Mouse (Mus musculus): ENCODE measurements at regions not wholly inside any gene's neighbourhood (a gene's known extent, or its start where the extent isn't known, plus 50 kb on each side); places are given as distances from the start of the nearest gene placed in this dataset.

DNA sequence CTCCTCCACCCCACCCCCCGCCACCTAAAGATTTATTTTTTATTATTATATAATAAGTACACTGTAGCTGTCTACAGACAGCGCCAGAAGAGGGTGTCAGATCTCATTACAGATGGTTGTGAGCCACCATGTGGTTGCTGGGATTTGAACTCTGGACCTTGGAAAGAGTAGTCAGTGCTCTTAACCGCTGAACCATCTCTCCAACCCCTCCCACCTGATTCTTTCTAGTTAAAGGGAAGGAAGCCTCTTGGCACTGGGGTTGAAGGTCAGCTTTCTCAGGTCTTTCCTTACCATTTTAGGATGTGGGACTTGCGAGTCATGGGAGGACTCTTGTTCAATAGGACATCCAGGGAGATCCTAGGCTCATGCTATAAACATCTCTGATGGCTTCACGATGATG is 54.7 kb downstream of the Hes1 start:
- no peak overlapping the region for H3K27ac ChIP-seq (ENCODE audit: control insufficient read depth, insufficient read depth, low read depth, low read length, poor library complexity)
- H3K4me3 ChIP-seq (replicated peaks; ENCODE audit: control insufficient read depth, low read depth, low read length) = no peak overlapping the region
- peaks cover 2% of the 10 kb centered on the region; the same call in 1 of the 2 replicates for H3K4me1 ChIP-seq (ENCODE audit: control insufficient read depth, insufficient read depth, low read length)
- TF ChIP-seq CTCF (IDR thresholded peaks at IDR 0.05; ENCODE audit: control insufficient read depth, insufficient read depth, low read length) (no peak), POLR2A (IDR thresholded peaks at IDR 0.05; ENCODE audit: borderline replicate concordance, control insufficient read depth, low read depth, low read length) (no peak)
- 82% methylated on average over 5 of the region's 5 CpGs for WGBS

DNA sequence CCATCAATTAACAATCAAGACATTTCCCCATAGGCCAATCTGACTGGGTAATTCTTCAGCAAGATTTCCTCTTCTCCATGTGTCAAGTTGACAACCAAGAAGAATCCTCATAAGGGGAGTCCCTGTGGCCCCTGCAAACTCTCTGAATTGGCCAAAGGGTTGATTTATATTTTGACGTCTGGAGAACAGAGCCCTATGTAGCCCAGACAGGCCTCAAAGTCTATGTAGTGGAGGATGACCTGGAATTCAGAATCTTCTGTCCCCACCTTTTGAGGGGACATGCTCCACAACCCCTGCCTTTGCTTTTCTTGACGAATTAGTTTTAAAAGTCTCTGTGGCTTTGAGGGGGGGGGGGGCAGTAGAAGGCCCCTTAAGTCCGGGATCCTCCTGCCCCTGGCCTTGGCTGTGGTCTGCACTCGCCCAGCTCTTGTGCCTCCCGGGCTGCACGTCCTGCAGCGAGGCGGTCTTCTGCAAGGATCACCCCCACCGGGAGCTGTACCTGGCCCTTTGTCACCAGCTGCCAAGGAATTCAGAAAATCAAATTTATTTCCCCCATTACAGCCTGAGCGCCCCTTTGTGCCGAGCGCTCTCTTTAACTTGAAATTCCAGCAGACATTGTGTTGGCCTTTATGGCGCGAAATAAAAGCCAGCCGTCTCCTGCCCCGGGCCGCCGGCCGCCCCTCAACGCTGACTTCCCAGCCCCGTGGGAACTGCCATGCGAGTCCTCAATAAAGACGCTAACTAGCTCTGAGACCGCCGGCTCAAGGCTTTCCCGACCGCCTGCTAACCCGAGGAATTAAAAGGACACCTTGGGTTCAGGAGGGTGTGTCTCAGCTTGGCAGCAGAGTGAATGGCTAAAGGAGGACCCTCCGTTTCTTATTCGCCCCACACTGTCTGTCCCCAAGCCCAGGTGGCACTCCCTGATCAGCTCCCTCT is 56.4 kb downstream of the Hes1 start:
- Histone ChIP-seq H3K4me1 (ENCODE audit: control insufficient read depth, insufficient read depth, low read length) (peaks cover under 1% of the 10 kb centered on the region; the same call in 1 of the 2 replicates), H3K27ac (ENCODE audit: control insufficient read depth, insufficient read depth, low read depth, low read length, poor library complexity) (no peak overlapping the region), H3K4me3 (replicated peaks; ENCODE audit: control insufficient read depth, low read depth, low read length) (no peak overlapping the region)
- TF ChIP-seq CTCF (IDR thresholded peaks at IDR 0.05; ENCODE audit: control insufficient read depth, insufficient read depth, low read length) (no peak), POLR2A (IDR thresholded peaks at IDR 0.05; ENCODE audit: borderline replicate concordance, control insufficient read depth, low read depth, low read length) (no peak)
- 77% methylated on average over 30 of the region's 30 CpGs for WGBS

- WGBS = 89% methylated on average over 6 of the region's 6 CpGs
- no peak overlapping the region for H3K4me3 ChIP-seq (replicated peaks; ENCODE audit: control insufficient read depth, low read depth, low read length)
- TF ChIP-seq CTCF (IDR thresholded peaks at IDR 0.05; ENCODE audit: control insufficient read depth, insufficient read depth, low read length) = no peak
- no peak for TF ChIP-seq POLR2A (IDR thresholded peaks at IDR 0.05; ENCODE audit: borderline replicate concordance, control insufficient read depth, low read depth, low read length)
- H3K4me1 ChIP-seq (ENCODE audit: control insufficient read depth, insufficient read depth, low read length) = no peaks in the 10 kb centered on the region
- H3K27ac ChIP-seq (ENCODE audit: control insufficient read depth, insufficient read depth, low read depth, low read length, poor library complexity) = no peak overlapping the region
Measured at GRCm38 (mm10) chr16:30121596-30121995, 57.4 kb downstream of the Hes1 start.

DNA sequence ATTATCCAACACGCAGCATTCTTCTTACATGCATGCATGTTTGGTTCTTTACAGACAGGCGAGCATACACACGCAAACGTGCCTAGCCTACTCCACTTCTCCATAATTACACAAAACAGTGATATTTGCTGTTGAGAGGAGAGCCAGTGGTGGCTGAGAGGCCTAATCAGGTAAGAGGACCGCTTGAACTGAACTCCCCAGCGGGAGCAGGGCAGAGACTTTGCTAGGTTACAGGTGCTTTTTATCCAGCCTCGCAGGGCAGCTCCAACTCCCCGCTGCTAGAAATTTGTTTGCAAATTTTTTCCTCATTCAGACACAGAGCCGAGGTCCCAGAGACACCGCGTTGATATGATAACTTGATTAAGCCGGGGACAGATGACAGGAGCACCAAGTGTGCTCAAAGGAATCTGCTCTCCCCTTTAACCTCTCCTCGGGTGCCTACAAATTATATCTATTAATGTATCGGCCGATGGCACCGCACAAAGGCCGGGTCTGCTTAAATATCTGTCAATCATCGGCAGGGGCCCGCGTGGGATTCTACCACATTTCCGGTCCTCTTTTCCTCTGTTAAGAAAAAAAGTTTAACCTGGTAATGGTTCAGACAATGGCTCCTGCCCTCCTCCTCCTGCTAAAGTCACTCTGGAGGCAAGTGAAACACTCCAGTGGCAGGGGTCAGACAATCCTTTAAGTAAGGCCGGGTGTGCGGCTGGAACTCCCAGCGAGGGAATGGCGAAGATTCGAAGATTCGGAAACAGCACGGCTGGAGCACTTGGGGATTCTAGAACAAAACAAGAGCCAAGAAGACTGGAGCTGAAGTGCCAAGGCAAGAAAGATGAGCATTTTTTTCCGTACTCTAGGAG is 58.3 kb downstream of the Hes1 start:
- TF ChIP-seq CTCF (IDR thresholded peaks at IDR 0.05; ENCODE audit: control insufficient read depth, insufficient read depth, low read length) (no peak), POLR2A (IDR thresholded peaks at IDR 0.05; ENCODE audit: borderline replicate concordance, control insufficient read depth, low read depth, low read length) (no peak)
- 66% methylated on average over 29 of the region's 29 CpGs for WGBS
- no peak overlapping the region for H3K4me3 ChIP-seq (replicated peaks; ENCODE audit: control insufficient read depth, low read depth, low read length)
- no peak overlapping the region for H3K27ac ChIP-seq (ENCODE audit: control insufficient read depth, insufficient read depth, low read depth, low read length, poor library complexity)
- H3K4me1 ChIP-seq (ENCODE audit: control insufficient read depth, insufficient read depth, low read length) = no peaks in the 10 kb centered on the region

GRCm38 (mm10) chr16:30127015-30127414 is 62.8 kb downstream of the Hes1 start:
- H3K4me1 ChIP-seq (ENCODE audit: control insufficient read depth, insufficient read depth, low read length) = peaks cover 2% of the 10 kb centered on the region; the same call in 1 of the 2 replicates
- no peak overlapping the region for H3K27ac ChIP-seq (ENCODE audit: control insufficient read depth, insufficient read depth, low read depth, low read length, poor library complexity)
- 86% methylated on average over 10 of the region's 10 CpGs for WGBS
- TF ChIP-seq CTCF (IDR thresholded peaks at IDR 0.05; ENCODE audit: control insufficient read depth, insufficient read depth, low read length) (no peak), POLR2A (IDR thresholded peaks at IDR 0.05; ENCODE audit: borderline replicate concordance, control insufficient read depth, low read depth, low read length) (no peak)
- no peak overlapping the region for H3K4me3 ChIP-seq (replicated peaks; ENCODE audit: control insufficient read depth, low read depth, low read length)

DNA sequence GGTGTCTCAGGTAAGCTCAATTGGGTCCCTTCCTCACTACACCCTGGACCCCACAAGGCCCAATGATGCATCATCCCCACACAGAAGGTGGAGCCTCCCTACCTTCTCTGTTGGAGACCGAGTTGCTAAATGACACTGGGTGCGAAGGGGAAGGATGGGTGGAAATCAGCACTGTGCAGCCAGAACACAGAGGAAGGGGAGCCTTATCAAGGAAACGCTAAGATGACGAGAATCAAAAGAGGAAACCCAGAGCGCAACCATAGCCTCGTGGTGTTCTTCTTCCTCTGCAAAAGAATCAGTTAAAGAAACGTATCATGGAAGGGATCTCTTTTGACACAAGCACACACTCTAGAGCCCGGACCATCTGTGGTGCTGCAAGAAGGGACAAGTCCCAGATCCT is 64.6 kb downstream of the Hes1 start:
- no peak overlapping the region for H3K4me3 ChIP-seq (replicated peaks; ENCODE audit: control insufficient read depth, low read depth, low read length)
- TF ChIP-seq POLR2A (IDR thresholded peaks at IDR 0.05; ENCODE audit: borderline replicate concordance, control insufficient read depth, low read depth, low read length) (no peak), CTCF (IDR thresholded peaks at IDR 0.05; ENCODE audit: control insufficient read depth, insufficient read depth, low read length) (no peak)
- WGBS = 11% methylated on average over 8 of the region's 8 CpGs
- H3K4me1 ChIP-seq (ENCODE audit: control insufficient read depth, insufficient read depth, low read length) = peaks cover 2% of the 10 kb centered on the region; the same call in 1 of the 2 replicates
- H3K27ac ChIP-seq (ENCODE audit: control insufficient read depth, insufficient read depth, low read depth, low read length, poor library complexity) = no peak overlapping the region

GRCm38 (mm10) chr16:30129218-30130112 is 65.3 kb downstream of the Hes1 start:
- WGBS = 82% methylated on average over 17 of the region's 17 CpGs
- TF ChIP-seq CTCF (IDR thresholded peaks at IDR 0.05; ENCODE audit: control insufficient read depth, insufficient read depth, low read length) = no peak
- no peak for TF ChIP-seq POLR2A (IDR thresholded peaks at IDR 0.05; ENCODE audit: borderline replicate concordance, control insufficient read depth, low read depth, low read length)

More at GRCm38 (mm10) chr16:30129218-30130112, 65.3 kb downstream of the Hes1 start:
- Histone ChIP-seq H3K27ac (ENCODE audit: control insufficient read depth, insufficient read depth, low read depth, low read length, poor library complexity) (no peak overlapping the region), H3K4me1 (ENCODE audit: control insufficient read depth, insufficient read depth, low read length) (peaks cover 2% of the 10 kb centered on the region; the same call in 1 of the 2 replicates), H3K4me3 (replicated peaks; ENCODE audit: control insufficient read depth, low read depth, low read length) (no peak overlapping the region)
